14 mouse cellular contexts compared by ENCODE assay signal in the genomic region with DNA sequence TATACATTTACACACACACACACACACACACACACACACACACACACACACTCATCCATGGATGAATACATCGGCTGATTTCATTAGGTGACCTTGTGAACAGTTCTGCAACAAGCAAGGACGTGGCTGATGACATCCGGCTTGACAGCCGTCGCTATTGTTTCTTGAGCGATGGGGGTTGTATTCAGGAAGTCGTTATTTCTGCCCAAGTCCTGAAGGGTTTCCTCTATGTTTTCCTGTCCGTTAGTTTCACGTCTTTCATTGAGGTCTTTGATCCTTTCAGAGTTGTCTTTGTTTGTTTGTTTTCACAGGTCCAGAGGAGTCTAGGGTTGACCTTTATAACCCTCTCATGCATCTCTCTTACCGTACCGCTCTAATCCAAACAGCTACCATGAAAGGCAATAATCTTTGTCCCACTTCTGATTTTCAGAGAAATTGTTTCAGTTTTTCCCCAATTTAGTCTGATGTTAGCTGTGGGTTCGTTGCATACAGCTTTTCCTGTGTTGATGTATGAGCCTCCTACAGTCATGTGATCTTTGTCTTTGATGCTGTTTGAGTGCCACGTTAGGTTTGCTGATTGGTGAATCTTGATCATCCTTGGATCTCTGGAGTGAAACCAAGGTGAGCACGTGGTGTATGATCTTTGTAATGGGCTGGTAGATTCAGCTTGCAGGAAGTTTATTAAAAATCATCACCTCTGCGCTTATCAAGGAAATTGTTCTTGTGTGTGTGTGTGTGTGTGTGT. TPM values are rescaled to one million over a fixed set of nuclear protein-coding genes. Genes with fewer than 3 reads are reported as not detected.
DNase-seq lines count a peak whose midpoint lies in the region; ATAC-seq and TF ChIP-seq lines count a peak whose summit lies in the region.
"Had no signal": no experiment of that assay in that cellular context is flagged by ENCODE, and none has a peak within 500 bp of the region (broad histone marks: within the 10 kb centered on the region; RNA-seq: fewer than 3 reads in every experiment).

No protein-coding gene starts in this region.

- no peaks in the 10 kb centered on the region for H3K27me3 ChIP-seq in spleen, adult 2 months (ENCODE audit: control insufficient read depth, insufficient read depth, low read length)
- H3K27me3 ChIP-seq: embryonic facial prominence, embryonic 15.5 days had no signal

- no peak for TF ChIP-seq POLR2A in spleen, adult 2 months (IDR thresholded peaks at IDR 0.05; ENCODE audit: low read depth, low read length)

- ATAC-seq in common myeloid progenitor, adult 5-6 weeks (replicated peaks; ENCODE audit: low read depth, poor library complexity, severe bottlenecking) = peak; percentile 72
- ATAC-seq in neutrophil, adult 5-6 weeks (ENCODE audit: extremely low read depth, insufficient number of reproducible peaks, low FRiP score, poor library complexity, severe bottlenecking) = peak; percentile 63; the same call in 1 of the 2 replicates
- no peak; the same call in 1 of the 2 replicates for ATAC-seq in monocyte, adult 5-6 weeks (replicated peaks; ENCODE audit: insufficient number of reproducible peaks, low FRiP score, low TSS enrichment, poor library complexity, severe bottlenecking)
- ATAC-seq: forebrain, embryonic 14.5 days had no signal

- H3K4me3 ChIP-seq in spleen, adult 2 months (ENCODE audit: extremely low read depth, insufficient read depth, insufficient read length) = peak overlapping the region; percentile 17; the same call in 1 of the 2 replicates
- H3K4me3 ChIP-seq: embryonic facial prominence, embryonic 15.5 days; kidney, embryonic 15.5 days; liver, embryonic 15.5 days had no signal

- H3K4me1 ChIP-seq in spleen, adult 2 months (ENCODE audit: control insufficient read depth, insufficient read depth, insufficient read length) = peaks cover 2% of the 10 kb centered on the region; the same call in 1 of the 2 replicates
- H3K4me1 ChIP-seq: embryonic facial prominence, embryonic 15.5 days; liver, embryonic 15.5 days had no signal

- H3K36me3 ChIP-seq in spleen, adult 2 months (ENCODE audit: control insufficient read depth, insufficient read depth, low read length) = no peaks in the 10 kb centered on the region
- H3K36me3 ChIP-seq: embryonic facial prominence, embryonic 15.5 days; liver, embryonic 15.5 days had no signal

- WGBS in spleen, adult 2 months = 9% methylated on average over 15 of the region's 15 CpGs

- peak overlapping the region; percentile 52; the same call in 1 of the 2 replicates for H3K27ac ChIP-seq in spleen, adult 2 months (ENCODE audit: insufficient read depth, low read length)
- H3K27ac ChIP-seq: embryonic facial prominence, embryonic 15.5 days; kidney, embryonic 15.5 days; liver, embryonic 15.5 days had no signal

- TF ChIP-seq CTCF in spleen, adult 2 months (IDR thresholded peaks at IDR 0.05; ENCODE audit: extremely low read depth, insufficient read depth, insufficient read length, insufficient replicate concordance) = no peak

- DNase-seq in spleen, adult 2 months (ENCODE audit: low read depth in 1 of 2, low spot score in 2 of 2) = peak; percentile 8 to 79
- no peak for DNase-seq in spleen, postnatal 10 days (ENCODE audit: low spot score in 2 of 2)
- no peak for DNase-seq in layer of hippocampus, postnatal 36 days
- DNase-seq in kidney, postnatal 14 days = no peak
- DNase-seq: adrenal gland, postnatal 36 days; layer of hippocampus, adult 9-11 months; left cerebral cortex, postnatal 4 days had no signal

RNA-seq across cellular contexts. Expression of gene Pxylp1, which starts 43.3 kb away (rescaled TPM):
- 3.4 and 4.7 TPM in 2 replicates for polyA plus RNA-seq in spleen, adult 2 months (2012; rRNA removed)
- 17.8 and 21.7 TPM in 2 replicates for total RNA-seq in common myeloid progenitor, adult 5-6 weeks (2017)
- 2.3 and 2.6 TPM in 2 replicates for total RNA-seq in neutrophil, adult 5-6 weeks (2017)
- 10 to 100 TPM; 19.7 to 20.3 TPM for total RNA-seq in layer of hippocampus, postnatal 36 days (2021)
- total RNA-seq in monocyte, adult 5-6 weeks (2017) = 6.8 to 21.3 TPM (median 8.5 TPM) in 3 replicates

Comparison
In these comparisons a context has a peak if more than half of its experiments do, and no peak if none do; other contexts are left out.
1. DNase-seq: peak in spleen, adult 2 months (2 of 2); none in spleen, postnatal 10 days (0 of 2), layer of hippocampus, postnatal 36 days (0 of 2) and kidney, postnatal 14 days (single experiment).